Mouse (Mus musculus): ENCODE results near the gene Zfp553.

GRCm38 (mm10) chr7:127214981-127215871, 17.6 kb upstream of the Zfp553 start:
- TF ChIP-seq ZNF384 (IDR thresholded peaks at IDR 0.05; ENCODE audit: low read depth, low read length): no peak
- TF ChIP-seq USF2 (conservative IDR thresholded peaks at IDR 0.05; ENCODE audit: low read depth, low read length): no peak
- TF ChIP-seq CTCF (conservative IDR thresholded peaks at IDR 0.05 in 1 of 2, IDR thresholded peaks at IDR 0.05 in 1 of 2; ENCODE audit: low read depth in 2 of 2, low read length in 2 of 2): peak; percentile 81 to 87
